Mouse (Mus musculus): ENCODE data around the gene Mob4.

Mob4 gene

DNA sequence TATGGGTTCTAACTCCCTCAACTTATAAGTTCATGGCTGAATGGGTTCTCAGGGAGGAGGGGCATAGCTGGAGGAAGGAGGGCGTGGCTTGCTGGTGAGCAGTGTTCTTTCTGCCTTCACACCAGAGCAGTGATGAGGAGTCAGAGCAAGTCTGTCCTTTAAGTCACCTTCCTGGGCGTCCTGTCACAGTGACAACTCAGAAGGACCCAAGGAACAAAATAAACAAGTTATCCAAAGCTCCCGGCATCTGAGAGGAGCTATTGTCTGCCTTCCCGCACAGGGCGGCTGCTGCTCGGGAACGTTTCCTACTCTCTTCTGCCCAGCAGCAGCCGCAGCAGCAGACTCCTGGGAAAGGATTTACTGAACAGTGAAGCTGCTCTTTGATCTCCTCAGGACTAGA is 61.0 kb downstream of the Mob4 start:
- DNase-seq: peak; percentile 42

DNA sequence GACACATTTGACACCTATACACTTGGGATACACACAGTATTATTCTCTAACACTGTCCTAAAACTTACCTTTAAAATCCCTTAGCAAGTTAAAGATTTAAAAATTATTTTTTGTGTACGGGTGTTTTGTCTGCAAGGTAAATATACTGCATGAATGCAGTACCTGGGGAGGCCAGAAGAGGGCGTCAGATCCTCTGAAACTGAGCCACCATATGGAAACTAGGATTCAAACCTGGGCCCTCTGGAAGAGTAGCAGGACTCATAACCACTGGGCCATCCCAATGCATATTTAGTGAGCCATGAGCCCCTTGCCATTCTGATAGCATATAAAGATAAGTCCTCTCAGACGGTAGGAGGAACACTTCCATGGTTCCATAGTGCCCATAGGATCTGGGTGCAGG is 61.8 kb downstream of the Mob4 start:
- DNase-seq: peak; percentile 56

GRCm38 (mm10) chr1:55193316-55193715 is 62.3 kb downstream of the Mob4 start:
- DNase-seq: peak; percentile 87

DNA sequence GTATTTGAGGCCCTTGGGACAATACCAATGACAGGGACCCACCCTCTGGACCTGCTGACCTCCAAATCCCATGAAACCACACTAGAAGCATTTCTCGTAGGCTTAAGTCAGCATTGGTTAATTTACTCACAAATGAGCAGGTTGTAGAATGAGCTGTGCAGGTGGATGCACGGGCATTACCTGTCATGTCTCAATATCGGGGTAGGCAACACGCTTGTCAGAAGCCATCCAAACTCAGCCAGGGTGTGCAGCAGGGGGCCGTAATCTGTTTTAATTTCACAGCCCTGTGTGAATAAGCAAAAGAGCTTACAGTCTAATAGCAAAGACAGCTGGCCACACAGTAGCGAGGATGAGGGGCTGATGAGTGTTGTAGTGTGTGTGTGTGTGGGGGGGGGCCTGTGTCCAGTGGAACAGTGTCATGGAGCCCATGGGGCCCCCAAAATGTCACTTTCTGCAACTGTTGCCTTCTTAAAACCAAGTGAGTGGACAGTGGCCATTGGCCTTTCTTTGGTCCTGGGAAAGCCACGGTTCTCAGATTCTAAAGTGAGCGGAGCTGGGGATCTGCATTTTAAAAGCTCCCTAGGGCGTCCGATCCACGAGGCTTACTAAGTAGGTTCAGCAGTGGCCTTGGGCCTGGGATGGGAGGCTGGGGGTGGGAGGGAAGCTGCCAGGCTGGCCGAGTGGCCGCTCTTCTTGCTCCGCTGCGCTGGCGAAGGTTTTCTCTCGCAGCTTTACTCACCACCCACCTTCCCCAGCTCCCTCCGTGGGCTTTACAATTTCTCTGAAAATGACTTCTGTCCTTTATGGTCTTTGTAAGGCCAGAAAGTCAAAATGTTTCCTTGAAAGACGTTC is 63.3 kb downstream of the Mob4 start:
- no peak for DNase-seq

GRCm38 (mm10) chr1:55195021-55195420 is 64.0 kb downstream of the Mob4 start:
- no peak for DNase-seq

DNA sequence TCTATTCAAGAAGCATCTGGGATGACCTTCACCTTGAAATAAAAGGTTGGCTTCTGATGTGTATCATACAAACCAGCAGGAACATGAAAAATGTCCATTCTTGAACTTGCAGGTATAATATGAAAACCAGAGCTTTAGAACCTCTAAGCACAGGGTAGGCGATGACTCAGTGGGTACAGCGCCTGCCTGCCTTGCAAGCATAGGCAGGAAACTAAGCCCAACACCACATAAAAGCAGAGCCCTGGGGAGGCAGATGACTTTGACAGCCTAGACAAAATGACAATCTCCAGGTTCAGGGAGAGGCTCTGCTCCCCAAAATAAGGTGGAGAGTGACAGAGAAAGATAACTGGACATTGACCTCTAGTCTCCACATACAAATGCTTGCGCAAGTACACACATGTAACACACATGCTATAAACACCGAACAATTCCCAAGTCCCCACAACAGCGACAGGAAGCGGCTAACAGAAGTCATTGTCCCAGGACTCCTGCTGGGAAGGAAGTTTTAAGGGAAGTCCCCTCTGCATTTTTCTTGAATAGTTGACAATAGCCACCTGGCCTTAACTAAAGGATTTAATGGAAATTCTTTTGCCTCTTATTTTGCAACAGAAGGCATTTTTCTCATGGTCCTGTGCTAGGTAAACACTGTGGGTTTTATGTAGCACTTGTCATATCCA is 65.4 kb downstream of the Mob4 start:
- DNase-seq: no peak

DNA sequence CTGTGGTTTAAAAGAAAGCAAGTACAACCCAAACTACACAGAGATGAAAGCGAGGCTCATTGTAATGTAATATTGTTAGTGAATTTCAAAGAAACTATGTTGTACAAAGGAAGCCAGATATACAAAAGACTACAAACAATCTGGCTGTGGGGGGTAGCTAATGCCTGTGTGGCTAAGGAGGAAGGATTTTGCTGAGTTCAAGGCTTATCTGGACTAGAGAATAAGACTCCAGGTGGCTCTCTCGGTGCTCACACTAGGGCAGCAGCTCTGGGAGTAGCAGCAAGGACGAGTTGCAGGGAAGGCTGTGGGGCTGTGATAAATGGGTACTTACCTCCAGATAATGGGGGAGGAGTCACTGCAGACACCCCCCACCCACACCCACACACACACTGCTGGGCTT is 67.7 kb downstream of the Mob4 start:
- DNase-seq: no peak

- DNase-seq: peak; percentile 85
Observed at GRCm38 (mm10) chr1:55201850-55202752, 71.1 kb downstream of the Mob4 start.
